Comparison of ENCODE assay signal across 14 mouse cellular contexts in the genomic region with DNA sequence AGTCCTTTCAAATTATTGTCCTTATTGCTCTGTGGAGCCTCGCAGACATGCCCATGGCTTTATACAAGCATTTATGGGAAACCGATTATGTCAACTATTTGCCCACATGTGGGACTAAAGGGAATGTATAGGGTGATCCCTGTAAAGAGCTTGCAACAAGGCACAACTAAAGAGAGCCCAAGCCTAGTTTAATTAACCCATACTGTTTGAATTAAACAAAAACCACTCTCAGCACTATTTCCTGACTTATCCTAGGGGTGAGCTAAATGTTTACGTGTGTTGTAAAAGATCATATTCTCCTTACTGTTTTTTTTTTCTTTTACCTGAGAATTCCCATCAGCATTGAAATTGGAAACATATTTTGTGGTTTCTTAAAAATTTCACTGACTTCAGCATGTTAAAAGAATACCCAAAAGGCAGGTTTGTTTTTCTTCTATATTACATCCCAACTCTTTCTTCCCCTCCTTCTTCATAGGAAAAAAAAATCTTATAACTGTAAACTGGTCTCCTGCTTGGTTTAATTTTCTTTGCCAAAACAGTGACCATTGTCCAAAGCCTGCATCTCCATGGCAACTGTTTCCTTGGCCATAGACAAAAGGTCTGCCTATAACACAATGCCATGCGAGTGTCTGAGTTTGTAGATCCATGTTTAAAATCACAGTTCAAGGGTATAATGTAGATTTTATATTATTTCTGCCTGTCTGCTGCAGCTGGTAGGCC.
DNase-seq lines count a peak whose midpoint lies in the region; ATAC-seq and TF ChIP-seq lines count a peak whose summit lies in the region.
"Had no signal": no experiment of that assay in that cellular context is flagged by ENCODE, and none has a peak within 500 bp of the region (broad histone marks: within the 10 kb centered on the region; RNA-seq: fewer than 3 reads in every experiment).

No protein-coding gene starts in this region.

- no peak for TF ChIP-seq POLR2A in cerebellum, adult 2 months (IDR thresholded peaks at IDR 0.05; ENCODE audit: borderline replicate concordance, insufficient read depth, low read length)

- TF ChIP-seq CTCF in stomach, postnatal 0 days (IDR thresholded peaks at IDR 0.05; ENCODE audit: low read depth), result no peak
- no peak for TF ChIP-seq CTCF in cerebellum, adult 2 months (IDR thresholded peaks at IDR 0.05; ENCODE audit: borderline replicate concordance, insufficient read depth, low read depth, low read length)

- H3K4me1 ChIP-seq in embryonic facial prominence, embryonic 11.5 days (ENCODE audit: control insufficient read depth, insufficient read depth, low read length), result no peaks in the 10 kb centered on the region
- no peaks in the 10 kb centered on the region for H3K4me1 ChIP-seq in hindbrain, embryonic 11.5 days (replicated peaks; ENCODE audit: control insufficient read depth, insufficient read depth, low read length)
- H3K4me1 ChIP-seq in midbrain, embryonic 11.5 days (ENCODE audit: control insufficient read depth, insufficient read depth, low read length), result peaks cover 7% of the 10 kb centered on the region; the same call in 1 of the 2 replicates
- H3K4me1 ChIP-seq in kidney, embryonic 15.5 days, result no peaks in the 10 kb centered on the region
- H3K4me1 ChIP-seq in stomach, postnatal 0 days (replicated peaks; ENCODE audit: control insufficient read depth, insufficient read depth), result no peaks in the 10 kb centered on the region
- H3K4me1 ChIP-seq in cerebellum, adult 2 months (ENCODE audit: control insufficient read depth, insufficient read depth, low read length), result no peaks in the 10 kb centered on the region

- H3K9ac ChIP-seq in embryonic facial prominence, embryonic 11.5 days (replicated peaks; ENCODE audit: low read length), result no peak overlapping the region
- no peak overlapping the region for H3K9ac ChIP-seq in hindbrain, embryonic 11.5 days (ENCODE audit: low read depth, low read length)
- no peak overlapping the region for H3K9ac ChIP-seq in midbrain, embryonic 11.5 days (ENCODE audit: low read length)
- no peak overlapping the region for H3K9ac ChIP-seq in kidney, embryonic 15.5 days
- no peak overlapping the region for H3K9ac ChIP-seq in stomach, postnatal 0 days (ENCODE audit: low read length)
- H3K9ac ChIP-seq: lung, embryonic 14.5 days; neural tube, embryonic 13.5 days had no signal

- peak; percentile 80 for ATAC-seq in embryonic facial prominence, embryonic 11.5 days (replicated peaks; ENCODE audit: insufficient number of reproducible peaks, low FRiP score, low TSS enrichment, low read depth)
- peak; percentile 67; the same call in 1 of the 2 replicates for ATAC-seq in hindbrain, embryonic 11.5 days (ENCODE audit: low FRiP score)
- peak; percentile 69; the same call in 1 of the 2 replicates for ATAC-seq in midbrain, embryonic 11.5 days (ENCODE audit: low FRiP score)
- no peak for ATAC-seq in kidney, embryonic 15.5 days (replicated peaks; ENCODE audit: low FRiP score)
- ATAC-seq in stomach, postnatal 0 days (ENCODE audit: low FRiP score, low TSS enrichment), result no peak

- H3K4me2 ChIP-seq in embryonic facial prominence, embryonic 11.5 days (ENCODE audit: low read depth, low read length), result no peak overlapping the region
- no peak overlapping the region for H3K4me2 ChIP-seq in hindbrain, embryonic 11.5 days (replicated peaks; ENCODE audit: low read depth, low read length)
- no peak overlapping the region for H3K4me2 ChIP-seq in midbrain, embryonic 11.5 days
- no peak overlapping the region for H3K4me2 ChIP-seq in kidney, embryonic 15.5 days
- H3K4me2 ChIP-seq in stomach, postnatal 0 days (replicated peaks; ENCODE audit: low read depth), result no peak overlapping the region
- H3K4me2 ChIP-seq: heart, embryonic 11.5 days; lung, embryonic 14.5 days; neural tube, embryonic 13.5 days had no signal

- peak; percentile 5 for DNase-seq in R1 (ENCODE audit: low read depth, low spot score)
- peak; percentile 68 for DNase-seq in embryonic facial prominence, embryonic 11.5 days (ENCODE audit: low spot score)
- DNase-seq in hindbrain, embryonic 11.5 days (ENCODE audit: low spot score), result peak; percentile 44
- DNase-seq in midbrain, embryonic 11.5 days (ENCODE audit: low spot score, missing footprints), result no peak
- no peak for DNase-seq in stomach, postnatal 0 days (ENCODE audit: low spot score)
- no peak for DNase-seq in ovary, adult 18-20 months (ENCODE audit: low spot score)
- DNase-seq in cerebellum, adult 2 months, result no peak
- DNase-seq: cerebellum, adult 9-11 months; gastrocnemius, postnatal 14 days; left cerebral cortex, postnatal 4 days; lung, embryonic 14.5 days had no signal

- no peak overlapping the region for H3K4me3 ChIP-seq in embryonic facial prominence, embryonic 11.5 days (ENCODE audit: low read depth, low read length)
- no peak overlapping the region for H3K4me3 ChIP-seq in hindbrain, embryonic 11.5 days (ENCODE audit: low read depth, low read length)
- no peak overlapping the region for H3K4me3 ChIP-seq in midbrain, embryonic 11.5 days (ENCODE audit: low read depth, low read length)
- H3K4me3 ChIP-seq in kidney, embryonic 15.5 days (replicated peaks), result no peak overlapping the region
- H3K4me3 ChIP-seq in stomach, postnatal 0 days (ENCODE audit: low read depth, low read length), result no peak overlapping the region
- H3K4me3 ChIP-seq in cerebellum, adult 2 months (replicated peaks; ENCODE audit: insufficient read depth, low read depth, low read length), result no peak overlapping the region
- H3K4me3 ChIP-seq: neural tube, embryonic 13.5 days had no signal

- H3K36me3 ChIP-seq in embryonic facial prominence, embryonic 11.5 days (replicated peaks; ENCODE audit: control insufficient read depth, insufficient read depth, low read depth, low read length), result no peaks in the 10 kb centered on the region
- no peaks in the 10 kb centered on the region for H3K36me3 ChIP-seq in hindbrain, embryonic 11.5 days (ENCODE audit: control insufficient read depth, insufficient read depth, low read length)
- no peaks in the 10 kb centered on the region for H3K36me3 ChIP-seq in midbrain, embryonic 11.5 days (ENCODE audit: control insufficient read depth, insufficient read depth, low read length)
- no peaks in the 10 kb centered on the region for H3K36me3 ChIP-seq in kidney, embryonic 15.5 days
- H3K36me3 ChIP-seq in stomach, postnatal 0 days (ENCODE audit: control insufficient read depth, insufficient read depth, low read length), result no peaks in the 10 kb centered on the region
- H3K36me3 ChIP-seq: neural tube, embryonic 13.5 days had no signal

- no peak overlapping the region; the same call in 1 of the 2 replicates for H3K27ac ChIP-seq in embryonic facial prominence, embryonic 11.5 days (replicated peaks; ENCODE audit: low read depth, low read length)
- H3K27ac ChIP-seq in hindbrain, embryonic 11.5 days (ENCODE audit: low read depth, low read length), result no peak overlapping the region
- no peak overlapping the region for H3K27ac ChIP-seq in midbrain, embryonic 11.5 days (ENCODE audit: low read depth, low read length)
- H3K27ac ChIP-seq in kidney, embryonic 15.5 days, result no peak overlapping the region
- no peak overlapping the region for H3K27ac ChIP-seq in stomach, postnatal 0 days (replicated peaks)
- H3K27ac ChIP-seq in cerebellum, adult 2 months (ENCODE audit: insufficient read depth, low read length), result no peak overlapping the region
- H3K27ac ChIP-seq: neural tube, embryonic 13.5 days had no signal

- no peaks in the 10 kb centered on the region for H3K27me3 ChIP-seq in embryonic facial prominence, embryonic 11.5 days (ENCODE audit: control insufficient read depth, insufficient read depth, low read length)
- no peaks in the 10 kb centered on the region for H3K27me3 ChIP-seq in hindbrain, embryonic 11.5 days (ENCODE audit: control insufficient read depth, insufficient read depth, low read length)
- no peaks in the 10 kb centered on the region for H3K27me3 ChIP-seq in midbrain, embryonic 11.5 days (ENCODE audit: control insufficient read depth, insufficient read depth, low read length)
- no peaks in the 10 kb centered on the region for H3K27me3 ChIP-seq in kidney, embryonic 15.5 days
- H3K27me3 ChIP-seq in stomach, postnatal 0 days (ENCODE audit: control insufficient read depth, insufficient read depth, low read length), result no peaks in the 10 kb centered on the region
- H3K27me3 ChIP-seq in cerebellum, adult 2 months (ENCODE audit: control insufficient read depth, insufficient read depth, low read length), result no peaks in the 10 kb centered on the region
- H3K27me3 ChIP-seq: neural tube, embryonic 13.5 days had no signal

- TF ChIP-seq EP300 in stomach, postnatal 0 days (optimal IDR thresholded peaks at IDR 0.05), result no peak

- no peaks in the 10 kb centered on the region for H3K9me3 ChIP-seq in embryonic facial prominence, embryonic 11.5 days (replicated peaks; ENCODE audit: control insufficient read depth, low read length)
- no peaks in the 10 kb centered on the region for H3K9me3 ChIP-seq in hindbrain, embryonic 11.5 days (ENCODE audit: control insufficient read depth, low read length)
- no peaks in the 10 kb centered on the region for H3K9me3 ChIP-seq in midbrain, embryonic 11.5 days (ENCODE audit: control insufficient read depth, low read length)
- H3K9me3 ChIP-seq in kidney, embryonic 15.5 days (replicated peaks), result no peaks in the 10 kb centered on the region
- H3K9me3 ChIP-seq in stomach, postnatal 0 days (ENCODE audit: control insufficient read depth, low read length), result no peaks in the 10 kb centered on the region
- H3K9me3 ChIP-seq: neural tube, embryonic 13.5 days had no signal

- WGBS in embryonic facial prominence, embryonic 11.5 days, result 27% methylated on average over 4 of the region's 4 CpGs
- WGBS in hindbrain, embryonic 11.5 days, result 46% methylated on average over 4 of the region's 4 CpGs
- WGBS in midbrain, embryonic 11.5 days, result 53% methylated on average over 4 of the region's 4 CpGs
- 81% methylated on average over 4 of the region's 4 CpGs for WGBS in kidney, embryonic 15.5 days
- WGBS in stomach, postnatal 0 days, result 73% methylated on average over 4 of the region's 4 CpGs
- 60% methylated on average over 4 of the region's 4 CpGs for WGBS in cerebellum, adult 2 months

Comparison
In these comparisons a context has a peak if more than half of its experiments do, and no peak if none do; other contexts are left out.
1. DNase-seq: peak in R1 (single experiment), embryonic facial prominence, embryonic 11.5 days (single experiment) and hindbrain, embryonic 11.5 days (single experiment); none in midbrain, embryonic 11.5 days (single experiment), stomach, postnatal 0 days (single experiment), ovary, adult 18-20 months (single experiment) and cerebellum, adult 2 months (0 of 2).
2. ATAC-seq: peak in embryonic facial prominence, embryonic 11.5 days (single experiment), hindbrain, embryonic 11.5 days (single experiment) and midbrain, embryonic 11.5 days (single experiment); none in kidney, embryonic 15.5 days (single experiment) and stomach, postnatal 0 days (single experiment).